Mouse (Mus musculus): ENCODE measurements around the gene Cdc42bpa.

- TF ChIP-seq EP300 (IDR thresholded peaks at IDR 0.05; ENCODE audit: low read depth) (no peak), CTCF (IDR thresholded peaks at IDR 0.05; ENCODE audit: low read depth) (no peak)
Measured at GRCm38 (mm10) chr1:180045172-180045571, 84.9 kb downstream of the Cdc42bpa start.
